Mouse (Mus musculus) CH12.LX (cell line): ENCODE data around the gene BC004004. TPM values are rescaled to one million over a fixed set of nuclear protein-coding genes. Genes with fewer than 3 reads are reported as not detected.

Experiments used
- DNase-seq: peaks from one replicate; pipeline ENCODE4 v3.0.0-alpha.2; 2013; ENCODE audit errors: extremely low read depth
- H3K27ac ChIP-seq: 2 replicates; pipeline ENCODE4 v1.5.1; 2012; ENCODE audit warnings: low read depth, mild to moderate bottlenecking, control low read depth, moderate library complexity; ENCODE audit not compliant: insufficient read depth
- H3K27me3 ChIP-seq: replicated peaks from 2 replicates; pipeline ENCODE3; 2012; ENCODE audit warnings: inconsistent platforms
- H3K36me3 ChIP-seq, 2 experiments: replicated peaks in 1 of 2; 2 replicates each; pipeline versions ENCODE3 to v1.6.1; 2012; ENCODE audit warnings: inconsistent platforms in 1 of 2, low read length in 1 of 2, mild to moderate bottlenecking in 1 of 2, mixed read lengths in 1 of 2, moderate library complexity in 1 of 2; ENCODE audit not compliant: control insufficient read depth in 1 of 2, insufficient read depth in 1 of 2
- H3K4me1 ChIP-seq, 2 experiments: 2 replicates each; pipeline ENCODE4 v1.6.1; 2012; ENCODE audit warnings: inconsistent platforms in 1 of 2, moderate library complexity in 1 of 2; ENCODE audit not compliant: insufficient read depth in 2 of 2, control insufficient read depth in 1 of 2
- H3K4me2 ChIP-seq: 2 replicates; pipeline ENCODE4 v1.6.1; 2012; ENCODE audit warnings: low read depth, mild to moderate bottlenecking, control low read depth; ENCODE audit not compliant: poor library complexity, insufficient read depth, severe bottlenecking
- H3K4me3 ChIP-seq, 3 experiments: fragments of 150-350 bp in 1 of 3; sonication (generic) in 1 of 3; replicated peaks in 1 of 3; 2 replicates each; pipeline versions ENCODE3 to v1.5.1; 2011 to 2012; ENCODE audit warnings: low read depth in 2 of 3, low read length in 2 of 3, mild to moderate bottlenecking in 2 of 3, moderate library complexity in 2 of 3, control low read depth in 1 of 3, improper control_type of control experiment in 1 of 3, inconsistent platforms in 1 of 3, mixed read lengths in 1 of 3; ENCODE audit not compliant: poor library complexity in 1 of 3
- H3K79me2 ChIP-seq: replicated peaks from 2 replicates; pipeline ENCODE4 v1.6.1; 2012; ENCODE audit warnings: mild to moderate bottlenecking, moderate library complexity; ENCODE audit not compliant: control insufficient read depth, poor library complexity, insufficient read depth, severe bottlenecking; ENCODE audit errors: extremely low read depth
- H3K9ac ChIP-seq: 2 replicates; pipeline ENCODE4 v1.6.1; 2012; ENCODE audit warnings: low read depth, mild to moderate bottlenecking, control low read depth, moderate library complexity; ENCODE audit not compliant: insufficient read depth
- H3K9me3 ChIP-seq: replicated peaks from 2 replicates; pipeline ENCODE3; 2012; ENCODE audit warnings: low read length, inconsistent platforms, mixed read lengths
- BHLHE40 ChIP-seq: IDR thresholded peaks from 2 replicates; pipeline ENCODE4 v1.6.1; 2011; ENCODE audit warnings: mild to moderate bottlenecking, low read depth, low read length, improper control_type of control experiment
- EP300 ChIP-seq: IDR thresholded peaks from 2 replicates; pipeline ENCODE4 v1.6.1; 2011; ENCODE audit warnings: low read length, improper control_type of control experiment
- ETS1 ChIP-seq: conservative IDR thresholded peaks from 2 replicates; pipeline ENCODE4 v1.6.1; 2012; ENCODE audit warnings: low read depth, mild to moderate bottlenecking, inconsistent platforms, low read length, improper control_type of control experiment, moderate library complexity
- IRF4 ChIP-seq: IDR thresholded peaks from 2 replicates; pipeline ENCODE4 v1.6.1; 2014; ENCODE audit warnings: low read depth, mild to moderate bottlenecking, inconsistent platforms, low read length, improper control_type of control experiment
- JUN ChIP-seq: IDR thresholded peaks from 2 replicates; pipeline ENCODE4 v1.6.1; 2011; ENCODE audit warnings: low read depth, mild to moderate bottlenecking, low read length, improper control_type of control experiment, moderate library complexity; ENCODE audit not compliant: insufficient read depth
- KAT2A ChIP-seq: IDR thresholded peaks from 2 replicates; pipeline ENCODE4 v1.6.1; 2012; ENCODE audit warnings: low read length, improper control_type of control experiment, inconsistent platforms; ENCODE audit not compliant: insufficient replicate concordance
- MYC ChIP-seq: IDR thresholded peaks from 2 replicates; pipeline ENCODE4 v1.6.1; 2011; ENCODE audit warnings: low read depth, mild to moderate bottlenecking, improper control_type of control experiment, low read length
- NRF1 ChIP-seq: IDR thresholded peaks from 2 replicates; pipeline ENCODE4 v1.6.1; 2014; ENCODE audit warnings: low read depth, mild to moderate bottlenecking, inconsistent platforms, low read length, improper control_type of control experiment, moderate library complexity
- PAX5 ChIP-seq: IDR thresholded peaks from 2 replicates; pipeline ENCODE4 v1.6.1; 2012; ENCODE audit warnings: low read length, inconsistent platforms, mixed read lengths
- RCOR1 ChIP-seq: conservative IDR thresholded peaks from 2 replicates; pipeline ENCODE4 v1.6.1; 2012; ENCODE audit warnings: low read depth, mild to moderate bottlenecking, inconsistent platforms, low read length, improper control_type of control experiment
- SIN3A ChIP-seq: IDR thresholded peaks from 2 replicates; pipeline ENCODE4 v1.6.1; 2012; ENCODE audit warnings: low read length, improper control_type of control experiment, inconsistent platforms
- SMC3 ChIP-seq: IDR thresholded peaks from 2 replicates; pipeline ENCODE4 v1.6.1; 2011; ENCODE audit warnings: low read depth, low read length, improper control_type of control experiment
- TBP ChIP-seq: conservative IDR thresholded peaks from 2 replicates; pipeline ENCODE4 v1.6.1; 2011; ENCODE audit warnings: low read depth, low read length, improper control_type of control experiment
- TCF12 ChIP-seq: IDR thresholded peaks from 2 replicates; pipeline ENCODE4 v1.6.1; 2014; ENCODE audit warnings: low read depth, mild to moderate bottlenecking, inconsistent platforms, low read length, improper control_type of control experiment
- UBTF ChIP-seq: IDR thresholded peaks from 2 replicates; pipeline ENCODE4 v1.6.1; 2012; ENCODE audit warnings: low read depth, mild to moderate bottlenecking, inconsistent platforms, low read length, improper control_type of control experiment, moderate library complexity
- USF1 ChIP-seq: IDR thresholded peaks from 2 replicates; pipeline ENCODE4 v1.6.1; 2014; ENCODE audit warnings: low read depth, mild to moderate bottlenecking, inconsistent platforms, low read length, improper control_type of control experiment
- USF2 ChIP-seq: conservative IDR thresholded peaks from 2 replicates; pipeline ENCODE4 v1.6.1; 2011; ENCODE audit warnings: low read depth, low read length, improper control_type of control experiment
- ZKSCAN1 ChIP-seq: IDR thresholded peaks from 2 replicates; pipeline ENCODE4 v1.6.1; 2012; ENCODE audit warnings: low read depth, inconsistent platforms, low read length, improper control_type of control experiment, borderline replicate concordance
- ZMIZ1 ChIP-seq: IDR thresholded peaks from 2 replicates; pipeline ENCODE4 v1.6.1; 2012; ENCODE audit warnings: low read depth, mild to moderate bottlenecking, inconsistent platforms, low read length, improper control_type of control experiment
- ZNF384 ChIP-seq: IDR thresholded peaks from 2 replicates; pipeline ENCODE4 v1.6.1; 2012; ENCODE audit warnings: low read depth, low read length, improper control_type of control experiment, inconsistent platforms
- dilution Hi-C: fragments of 300-500 bp; cut with MboI; formaldehyde crosslinking; loops from 2 replicates; pipeline ENCODE4 v1.14.3; 2020; ENCODE audit warnings: low sequenced_read_pairs; ENCODE audit not compliant: extremely low pct_unique_long_range_greater_than_20kb, extremely low pct_ligation_motif_present
- in situ Hi-C: fragments of 300-500 bp; cut with MboI; formaldehyde crosslinking; loops from 3 replicates; pipeline ENCODE4 v1.14.3; 2019; ENCODE audit warnings: low sequenced_read_pairs, low pct_ligation_motif_present, low pct_unique_long_range_greater_than_20kb, mixed read lengths
- polyA plus RNA-seq: library from polyadenylated mRNA; unstranded; fragments of >175 nt; gene quantifications from 2 replicates; pipeline ENCODE4 v1.2.1, GENCODE M21; 2012; ENCODE audit warnings: low read depth; ENCODE audit not compliant: insufficient read length
- total RNA-seq, 2 experiments: library from RNA; depleted of rRNA; stranded (reverse); fragments of 300-350 nt in 1 of 2; fragments of >200 nt in 1 of 2; gene quantifications; 2 replicates each; pipeline ENCODE4 v1.2.3; 2012 to 2014

The BC004004 gene
- total and polyA plus RNA-seq, 3 experiments: 67.9 to 89.1 (median 75.1) TPM

DNA sequence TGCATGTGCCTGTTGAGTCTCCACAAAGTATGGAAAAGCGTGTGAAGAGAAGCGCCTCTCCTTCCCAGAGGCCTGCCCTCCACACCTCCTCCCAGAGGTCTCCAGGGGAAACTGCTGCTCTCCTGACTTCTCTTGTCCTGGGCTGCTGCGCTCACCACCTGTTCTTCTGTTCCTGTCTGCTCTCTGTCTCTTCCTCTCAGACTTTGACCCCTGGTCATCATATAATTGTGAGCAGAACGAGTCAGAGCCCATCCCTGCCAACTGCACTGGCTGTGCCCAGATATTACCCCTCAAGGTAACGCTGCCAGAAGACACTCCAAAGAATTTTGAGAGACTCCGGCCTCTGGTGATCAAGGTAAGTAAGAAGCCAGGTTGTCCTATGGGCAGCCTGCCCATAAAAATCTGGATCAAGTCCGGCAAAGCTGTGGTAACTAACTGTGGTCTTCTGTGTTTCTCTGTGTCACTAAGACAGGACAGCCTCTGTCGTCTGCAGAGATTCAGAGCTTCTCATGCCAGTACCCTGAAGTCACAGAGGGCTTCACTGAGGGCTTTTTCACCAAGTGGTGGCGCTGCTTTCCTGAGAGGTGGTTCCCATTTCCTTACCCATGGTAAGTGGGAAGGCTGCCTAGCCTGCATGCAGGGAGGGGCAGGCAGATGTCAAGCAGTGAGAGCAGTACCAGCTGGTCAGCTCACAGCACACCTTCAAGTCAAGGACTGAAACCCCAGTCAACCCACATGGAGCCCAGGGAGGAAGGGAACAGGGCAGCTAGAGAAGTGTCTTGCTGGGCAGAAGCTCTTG lies 25.4 kb downstream of the BC004004 start:
- dilution Hi-C loops (no loop called here), in situ Hi-C loops (no loop called here)
- DNase-seq: no peak
- Histone ChIP-seq H3K79me2 (no peaks in the 10 kb centered on the region), H3K4me1 (peaks cover 8 to 41% of the 10 kb centered on the region in 2 experiments; a peak in 3 of 4 replicates), H3K27ac (no peak overlapping the region), H3K9ac (no peak overlapping the region), H3K36me3 (peaks cover 43 to 78% of the 10 kb centered on the region in 2 experiments), H3K27me3 (no peaks in the 10 kb centered on the region), H3K4me2 (no peak overlapping the region), H3K9me3 (no peaks in the 10 kb centered on the region), H3K4me3 (no peak overlapping the region)
- TF ChIP-seq ZNF384 (no peak), USF1 (no peak), ZKSCAN1 (no peak)

- H3K9ac ChIP-seq: no peak overlapping the region
- peaks cover 56 to 88% of the 10 kb centered on the region in 2 experiments for H3K36me3 ChIP-seq
- no peak overlapping the region for H3K4me3 ChIP-seq
- no peaks in the 10 kb centered on the region for H3K79me2 ChIP-seq
- no peak overlapping the region for H3K4me2 ChIP-seq
- no peak for DNase-seq
- dilution Hi-C loops: no loop called here
- TF ChIP-seq SMC3 (no peak), ZMIZ1 (no peak), KAT2A (no peak), TBP (no peak), USF2 (no peak), TCF12 (no peak), UBTF (no peak), EP300 (no peak)
- TF ChIP-seq, all 38 proteins: peak for 0
- no peaks in the 10 kb centered on the region for H3K27me3 ChIP-seq
- H3K27ac ChIP-seq: no peak overlapping the region
- in situ Hi-C loops: no loop called here
- H3K4me1 ChIP-seq: peaks cover 6 to 33% of the 10 kb centered on the region in 2 experiments; a peak in 3 of 4 replicates
- H3K9me3 ChIP-seq: peaks cover 4% of the 10 kb centered on the region
Measured at GRCm38 (mm10) chr17:29295835-29296234, 27.2 kb downstream of the BC004004 start.

DNA sequence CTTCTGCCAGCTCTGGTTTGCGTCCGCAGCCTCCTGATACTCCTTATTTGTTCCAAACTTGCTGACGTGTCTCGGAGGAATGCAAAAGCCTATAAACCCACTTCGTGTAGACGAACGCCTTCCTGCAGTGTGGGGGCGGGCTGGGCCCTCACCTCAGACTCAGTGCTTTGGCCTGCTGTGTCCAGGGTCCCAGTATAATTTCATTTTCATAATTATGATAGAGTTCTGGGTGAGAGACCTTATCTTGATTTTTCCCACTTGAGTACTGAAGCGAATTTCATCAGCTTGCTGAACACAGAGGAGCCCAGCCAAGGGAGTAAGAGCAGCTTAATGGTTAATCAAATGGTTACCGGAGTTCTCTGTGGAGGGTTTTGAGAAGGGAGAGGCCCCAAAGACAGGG lies 28.7 kb downstream of the BC004004 start:
- Histone ChIP-seq H3K4me2 (no peak overlapping the region), H3K36me3 (peaks cover 57 to 93% of the 10 kb centered on the region in 2 experiments), H3K27me3 (no peaks in the 10 kb centered on the region), H3K4me3 (no peak overlapping the region), H3K27ac (no peak overlapping the region), H3K9me3 (peaks cover 4% of the 10 kb centered on the region), H3K79me2 (no peaks in the 10 kb centered on the region), H3K4me1 (peaks cover 0 to 25% of the 10 kb centered on the region in 2 experiments; a peak in 2 of 4 replicates), H3K9ac (no peak overlapping the region)
- in situ Hi-C loops (no loop called here), dilution Hi-C loops (no loop called here)
- no peak for TF ChIP-seq RCOR1
- TF ChIP-seq PAX5: no peak
- no peak for TF ChIP-seq TCF12
- no peak for TF ChIP-seq ZMIZ1
- TF ChIP-seq JUN: no peak
- no peak for TF ChIP-seq SIN3A
- no peak for TF ChIP-seq IRF4
- TF ChIP-seq KAT2A: no peak
- TF ChIP-seq MYC: no peak
- no peak for TF ChIP-seq TBP
- TF ChIP-seq BHLHE40: no peak
- no peak for TF ChIP-seq ETS1
- TF ChIP-seq NRF1: no peak
- TF ChIP-seq UBTF: no peak
- DNase-seq: no peak
